Mouse (Mus musculus) brain, embryonic 14.5 days (tissue): ENCODE data around the gene Hoga1. TPM values are rescaled to one million over a fixed set of nuclear protein-coding genes. Genes with fewer than 3 reads are reported as not detected.
A peak's percentile ranks its signal among the peaks of the same experiment; 100 is the strongest.

Experiments
- DNase-seq: peaks from one replicate; pipeline ENCODE4 v3.0.0-alpha.2; 2011; ENCODE audit warnings: low read depth
- CTCF ChIP-seq: fragments of 200-500 bp; IDR thresholded peaks from 2 replicates; pipeline ENCODE4 v1.5.1; 2012; ENCODE audit warnings: inconsistent platforms, mild to moderate bottlenecking, moderate library complexity, borderline replicate concordance; ENCODE audit not compliant: insufficient read depth, insufficient read length; ENCODE audit errors: extremely low read depth
- POLR2A ChIP-seq: fragments of 200-500 bp; IDR thresholded peaks from 2 replicates; pipeline ENCODE4 v1.6.1; 2012; ENCODE audit warnings: mild to moderate bottlenecking, inconsistent platforms, borderline replicate concordance; ENCODE audit not compliant: poor library complexity, insufficient read depth, insufficient read length, severe bottlenecking; ENCODE audit errors: extremely low read depth
- polyA plus RNA-seq: library from polyadenylated mRNA; depleted of rRNA; stranded (reverse); fragments of >200 nt; gene quantifications from 2 replicates; pipeline ENCODE4 v1.2.3, GENCODE M21; 2012

Gene Hoga1
- polyA plus RNA-seq, 1 experiment: 1.7 TPM

DNA sequence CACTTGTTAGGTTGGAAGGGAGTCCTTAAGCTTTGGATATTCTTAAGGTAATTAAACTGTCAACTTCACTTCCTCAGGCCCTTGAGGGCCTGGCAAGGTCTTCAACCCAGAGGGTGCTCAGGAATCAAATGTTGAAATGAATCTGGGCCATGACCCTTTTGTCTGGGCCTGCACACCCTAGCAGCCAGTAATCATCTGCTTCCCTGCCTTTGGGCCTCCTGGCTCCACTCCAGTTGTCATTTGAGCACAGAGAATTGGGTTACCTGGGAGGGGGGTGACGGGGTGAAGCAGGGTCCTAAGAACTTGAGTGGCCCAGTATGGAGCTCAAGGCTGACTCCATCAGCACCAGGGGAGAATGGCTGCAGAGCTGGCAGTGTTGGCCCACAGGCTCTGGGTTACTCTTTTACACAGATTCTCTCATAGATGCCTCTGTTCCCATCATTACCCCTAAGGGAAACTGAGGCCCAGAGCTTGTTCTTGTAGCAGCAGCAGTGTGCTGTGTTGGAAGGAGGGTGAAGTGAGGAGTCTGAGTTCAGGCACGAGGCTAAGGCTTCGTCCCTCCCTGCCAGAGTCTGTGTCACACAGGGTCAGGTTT is 31.1 kb upstream of the Hoga1 start:
- TF ChIP-seq CTCF: no peak
- no peak for TF ChIP-seq POLR2A
- no peak for DNase-seq

DNA sequence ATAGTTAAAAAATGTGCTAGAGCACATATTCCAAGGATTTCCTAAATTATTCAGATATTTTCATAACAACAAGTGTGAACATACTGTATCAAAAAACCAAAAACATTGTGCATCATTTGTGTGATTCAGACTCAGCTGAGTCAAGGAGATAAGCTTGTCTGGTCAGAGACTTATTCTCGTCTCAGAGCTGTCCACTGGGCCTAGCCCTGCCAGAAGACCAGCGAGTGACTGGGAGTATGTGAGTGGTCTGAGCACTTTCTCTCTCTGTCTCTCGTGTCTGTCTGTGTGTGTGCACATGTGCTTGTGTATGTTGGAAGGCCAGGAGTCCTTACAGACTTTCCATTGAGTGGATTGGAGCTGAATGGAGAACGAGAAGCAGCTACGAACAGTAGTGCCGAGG is 30.4 kb upstream of the Hoga1 start:
- DNase-seq: no peak
- no peak for TF ChIP-seq CTCF
- no peak for TF ChIP-seq POLR2A

DNA sequence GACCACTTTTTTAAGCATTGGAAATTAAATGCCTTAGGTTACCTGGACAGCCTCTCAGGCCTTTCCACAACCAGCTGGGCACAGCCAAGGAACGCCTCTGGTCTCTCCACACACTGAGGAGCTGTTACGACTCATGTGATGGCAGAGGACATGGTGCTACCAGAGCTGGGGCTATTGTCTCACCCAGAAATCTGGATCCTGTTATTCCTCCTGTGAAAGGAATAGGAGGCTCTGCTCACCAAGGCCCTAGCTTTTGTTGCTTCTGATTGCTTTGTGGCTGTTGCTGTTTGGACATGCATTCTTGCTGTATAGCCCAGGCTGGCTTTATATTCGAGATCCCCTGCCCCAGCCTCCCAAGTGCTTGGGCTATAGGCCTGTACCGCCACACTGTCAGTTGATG is 29.2 kb upstream of the Hoga1 start:
- no peak for TF ChIP-seq CTCF
- TF ChIP-seq POLR2A: no peak
- DNase-seq: no peak

DNA sequence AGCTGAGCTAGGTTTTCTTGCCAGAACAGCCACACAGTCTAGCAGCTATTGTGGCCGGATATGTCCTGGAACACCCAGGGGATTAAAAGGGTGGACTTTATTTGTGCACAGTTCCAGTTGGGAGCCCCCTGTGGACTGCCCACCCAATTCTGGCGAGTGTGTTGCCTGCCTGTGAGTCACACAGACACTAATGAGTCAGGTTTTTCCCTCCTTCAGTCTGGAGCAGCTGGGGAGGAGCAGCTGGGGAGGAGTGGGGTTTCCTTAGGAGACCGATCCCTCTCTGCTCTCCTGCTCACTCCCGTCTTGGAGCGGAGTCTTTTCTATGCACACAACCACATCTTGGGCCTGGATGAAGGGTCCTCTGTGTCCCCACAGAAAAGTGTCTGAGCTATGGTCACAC is 28.6 kb upstream of the Hoga1 start:
- TF ChIP-seq POLR2A (no peak), CTCF (no peak)

DNA sequence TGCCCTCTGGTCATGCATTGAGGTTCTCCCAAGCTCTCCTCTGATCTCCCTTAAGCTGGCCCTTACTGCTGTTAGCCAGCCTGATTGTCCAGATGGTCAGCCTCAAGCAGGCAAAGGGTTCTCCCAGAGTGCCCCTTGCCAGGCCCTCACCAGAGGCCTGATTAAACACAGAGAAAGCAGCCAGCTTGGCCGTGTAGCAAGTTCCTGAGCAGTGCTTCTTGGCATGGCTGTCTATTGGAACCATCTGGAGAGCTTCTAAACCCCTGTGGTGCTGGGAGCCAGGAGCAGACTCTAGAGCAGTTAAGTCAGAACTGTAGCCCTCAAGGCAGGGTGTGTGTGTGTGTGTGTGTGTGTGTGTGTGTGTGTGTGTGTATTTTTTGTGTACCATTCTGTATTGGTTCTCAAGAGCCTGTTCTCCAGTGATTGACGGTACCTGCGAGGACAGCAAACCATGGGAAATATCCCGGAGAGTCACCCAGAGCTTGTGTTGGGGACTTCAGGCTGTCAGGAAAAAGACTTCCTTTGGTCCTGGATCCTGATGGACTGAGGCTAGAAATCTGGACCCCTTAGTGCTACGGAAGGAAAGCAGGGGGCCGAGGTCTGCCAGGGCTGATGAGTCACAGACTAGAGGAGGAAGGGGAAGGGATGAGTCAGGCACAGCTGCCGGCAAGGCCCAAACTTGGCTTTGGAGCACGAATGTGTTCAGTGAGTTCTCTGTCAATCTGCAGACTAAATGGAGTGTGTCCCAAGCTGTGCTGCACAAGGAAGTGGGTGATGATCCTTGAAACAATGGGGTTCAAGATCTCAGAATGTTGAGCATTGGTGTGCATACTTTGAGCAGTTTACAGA is 27.8 kb upstream of the Hoga1 start:
- TF ChIP-seq POLR2A: no peak
- TF ChIP-seq CTCF: no peak
- DNase-seq: peak; percentile 54

More for the DNA sequence above, 28.6 kb upstream of the Hoga1 start:
- no peak for DNase-seq

DNA sequence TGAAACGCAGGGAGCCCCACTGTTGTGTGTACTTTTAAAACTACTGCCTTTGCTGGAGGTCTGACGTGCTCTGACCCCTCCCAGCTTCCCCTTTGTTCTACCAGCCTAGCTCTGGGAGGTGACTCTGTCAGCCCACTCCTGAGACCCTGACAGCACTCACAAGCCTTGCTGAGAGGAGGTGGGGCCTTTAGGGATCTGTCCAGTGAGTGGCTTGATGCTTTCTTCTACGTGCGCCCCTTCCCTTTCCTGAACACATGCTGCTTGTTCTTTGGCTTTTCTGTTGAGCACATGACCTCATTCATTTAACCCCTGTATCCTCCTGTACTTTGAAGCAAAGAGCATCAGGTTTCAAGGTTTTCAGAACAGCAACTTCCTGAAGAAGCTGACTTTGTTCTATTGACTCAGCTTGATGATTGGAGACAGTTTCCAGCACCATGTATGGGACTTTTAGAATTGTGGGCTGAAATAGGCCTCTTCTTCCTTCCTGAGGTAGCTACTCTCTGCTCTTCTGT is 26.3 kb upstream of the Hoga1 start:
- TF ChIP-seq POLR2A: no peak
- TF ChIP-seq CTCF: no peak
- no peak for DNase-seq

DNA sequence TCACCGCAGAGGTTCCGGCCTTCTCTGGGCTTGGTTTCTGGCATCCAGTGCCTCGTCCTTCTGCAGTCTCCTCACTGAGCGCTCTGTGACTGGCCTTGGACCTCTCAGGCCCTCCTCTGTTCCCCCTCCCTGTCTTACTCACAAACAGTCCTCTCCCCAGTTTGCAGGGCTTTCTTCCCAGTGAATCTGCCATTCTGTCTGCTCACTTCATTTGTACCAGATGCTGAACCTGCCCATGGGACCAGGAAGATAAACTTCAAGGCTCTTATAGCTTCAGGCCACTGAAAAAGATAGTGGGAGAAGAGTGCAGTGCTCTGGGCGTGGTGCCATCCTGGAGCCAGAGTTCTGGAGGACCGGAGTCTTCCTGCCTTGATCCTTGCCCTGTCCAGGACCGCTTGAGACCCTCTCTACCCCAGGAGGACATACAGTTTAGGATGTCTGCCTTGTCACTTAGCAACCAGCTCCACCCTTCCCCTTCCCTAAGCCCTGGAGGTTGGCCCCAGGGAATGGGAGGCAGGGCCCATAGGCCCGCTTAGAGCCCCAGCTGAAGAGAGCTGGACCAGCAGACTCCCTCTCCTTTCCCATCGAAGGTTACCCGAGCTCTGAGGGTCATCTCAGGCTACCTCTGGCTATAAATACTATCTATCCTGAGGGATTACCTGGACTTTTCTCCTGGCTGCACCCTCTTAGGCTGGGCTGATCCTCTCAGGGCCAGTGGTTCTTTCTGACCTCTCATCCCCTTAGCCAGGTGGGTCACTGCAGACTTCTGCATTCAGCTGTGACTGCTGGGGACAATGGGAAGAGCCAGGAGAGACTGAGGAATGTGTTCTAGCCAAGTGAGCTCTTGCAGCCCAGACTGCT is 23.5 kb upstream of the Hoga1 start:
- DNase-seq: no peak
- no peak for TF ChIP-seq CTCF
- no peak for TF ChIP-seq POLR2A

DNA sequence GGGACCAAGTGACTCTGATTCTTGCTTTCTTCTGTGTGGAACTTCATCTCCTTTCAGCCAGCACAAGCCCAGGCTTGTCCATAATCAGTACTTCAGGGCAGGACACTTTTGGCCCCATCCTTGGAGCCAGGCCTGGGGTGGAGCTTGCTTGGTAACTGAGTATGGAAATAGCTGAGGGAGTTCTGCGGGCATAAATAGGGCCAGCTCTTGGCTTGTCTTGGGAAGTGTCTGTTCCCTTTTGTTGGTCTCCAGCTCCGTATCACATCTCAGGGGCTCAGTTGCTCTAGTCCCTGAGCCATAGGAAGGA is 22.9 kb upstream of the Hoga1 start:
- TF ChIP-seq POLR2A: no peak
- TF ChIP-seq CTCF: no peak

DNA sequence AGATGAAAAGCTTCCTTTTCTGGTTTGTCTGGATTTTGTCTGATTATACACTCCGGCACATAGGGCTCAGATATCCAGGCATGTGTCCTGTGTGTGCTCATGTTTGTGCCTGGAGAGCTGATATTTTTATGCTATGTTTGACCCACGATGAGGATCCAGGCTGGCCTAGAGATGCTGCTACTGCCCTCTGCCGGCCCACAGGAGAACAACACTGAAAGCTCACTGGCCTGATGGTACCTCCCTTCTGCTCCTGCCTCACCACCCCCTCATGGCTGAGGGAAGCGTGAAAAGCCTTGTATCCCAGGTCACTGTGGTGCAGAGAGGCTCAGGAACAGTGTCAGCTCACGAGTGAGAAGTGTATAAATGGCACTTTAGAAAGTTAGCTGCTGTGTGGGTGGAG is 19.3 kb upstream of the Hoga1 start:
- TF ChIP-seq POLR2A (no peak), CTCF (peak; percentile 96)
- DNase-seq: peak; percentile 77

More for the DNA sequence above, 22.9 kb upstream of the Hoga1 start:
- DNase-seq: no peak

DNA sequence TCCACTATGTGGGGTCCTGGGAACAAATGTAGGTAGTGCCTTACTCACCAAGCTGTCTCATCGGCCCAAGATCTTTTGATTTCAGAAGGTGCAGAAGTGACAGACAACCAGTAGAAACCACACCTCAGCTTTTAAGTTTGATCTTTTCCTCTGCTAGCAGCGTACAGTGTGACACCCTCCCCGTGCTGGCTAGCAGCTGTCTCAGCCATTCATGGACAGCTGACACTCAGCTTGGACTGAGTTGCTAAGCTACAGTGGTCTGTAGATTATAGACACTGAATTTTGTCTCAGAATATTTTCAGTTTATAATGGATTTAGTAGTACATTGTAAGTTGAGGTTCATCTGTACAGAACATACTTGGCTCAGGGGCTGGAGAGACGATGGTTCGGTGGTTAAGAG is 14.3 kb upstream of the Hoga1 start:
- DNase-seq: no peak
- no peak for TF ChIP-seq CTCF
- TF ChIP-seq POLR2A: no peak

DNA sequence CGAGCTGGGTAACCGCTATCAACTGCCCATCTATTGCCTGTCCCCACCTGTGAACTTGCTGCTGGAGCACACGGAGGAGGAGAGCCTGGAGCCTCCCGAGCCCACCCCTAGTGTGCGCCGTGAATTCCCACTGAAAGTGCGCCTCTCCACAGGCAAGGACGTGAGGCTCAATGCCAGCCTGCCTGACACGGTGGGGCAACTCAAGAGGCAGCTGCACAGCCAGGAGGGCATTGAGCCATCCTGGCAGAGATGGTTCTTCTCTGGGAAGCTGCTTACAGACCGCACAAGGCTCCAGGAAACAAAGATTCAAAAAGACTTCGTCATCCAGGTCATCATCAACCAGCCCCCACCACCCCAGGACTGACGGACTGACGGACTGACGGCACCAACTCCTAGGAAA is 11.8 kb upstream of the Hoga1 start:
- peak; percentile 15 for DNase-seq
- TF ChIP-seq POLR2A (no peak), CTCF (no peak)

DNA sequence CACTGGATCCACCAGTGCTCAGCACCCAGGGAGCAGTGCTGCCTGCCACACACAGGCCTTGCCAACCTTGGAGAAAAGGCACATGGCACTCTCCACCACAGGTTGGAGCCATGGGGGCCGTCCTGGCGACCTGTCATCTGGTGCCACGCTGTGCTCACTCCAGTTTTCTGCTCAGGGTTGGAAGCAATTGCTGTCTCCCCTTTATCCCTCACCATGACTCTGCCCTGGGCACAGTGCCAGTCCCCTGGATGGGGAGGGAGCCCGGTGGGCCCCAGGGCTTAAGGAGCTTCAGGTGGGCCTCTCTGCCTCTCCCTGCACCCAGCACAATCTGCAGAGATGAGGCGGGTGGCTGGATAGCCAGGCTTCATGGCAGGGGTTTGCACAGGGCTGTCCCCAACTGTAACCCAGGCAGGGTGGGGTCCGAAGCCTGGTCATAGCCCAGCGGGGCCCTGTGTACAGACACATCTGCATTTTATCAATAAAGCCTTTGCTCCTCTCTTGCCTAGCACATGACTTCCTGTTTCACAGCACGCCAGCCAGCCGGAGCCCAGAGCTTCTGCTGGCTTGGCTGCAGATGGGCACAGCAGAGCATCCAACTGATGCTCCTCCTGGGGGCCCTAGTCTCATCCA is 11.1 kb upstream of the Hoga1 start:
- DNase-seq: no peak
- TF ChIP-seq POLR2A (no peak), CTCF (no peak)
